Mouse (Mus musculus): ENCODE data around the gene Tmem82.

Gene Tmem82

GRCm38 (mm10) chr4:141595138-141595537, 23.3 kb downstream of the Tmem82 start:
- Histone ChIP-seq H3K27me3 (ENCODE audit: control insufficient read depth, insufficient read depth, low read length, poor library complexity, severe bottlenecking) (peaks cover 4% of the 10 kb centered on the region), H3K36me3 (ENCODE audit: control insufficient read depth, insufficient read depth, low read length, poor library complexity, severe bottlenecking) (no peaks in the 10 kb centered on the region)
- no peak for DNase-seq (ENCODE audit: low read depth, low spot score)

GRCm38 (mm10) chr4:141591547-141591946, 26.9 kb downstream of the Tmem82 start:
- DNase-seq (ENCODE audit: low read depth, low spot score) = peak; percentile 68
- Histone ChIP-seq H3K27me3 (ENCODE audit: control insufficient read depth, insufficient read depth, low read length, poor library complexity, severe bottlenecking) (no peaks in the 10 kb centered on the region; the same call in 1 of the 2 replicates), H3K36me3 (ENCODE audit: control insufficient read depth, insufficient read depth, low read length, poor library complexity, severe bottlenecking) (no peaks in the 10 kb centered on the region)

GRCm38 (mm10) chr4:141583919-141584318, 34.5 kb downstream of the Tmem82 start:
- Histone ChIP-seq H3K36me3 (ENCODE audit: control insufficient read depth, insufficient read depth, low read length, poor library complexity, severe bottlenecking) (no peaks in the 10 kb centered on the region), H3K27me3 (ENCODE audit: control insufficient read depth, insufficient read depth, low read length, poor library complexity, severe bottlenecking) (no peaks in the 10 kb centered on the region)
- peak; percentile 61 for DNase-seq (ENCODE audit: low read depth, low spot score)

GRCm38 (mm10) chr4:141581051-141581450, 37.4 kb downstream of the Tmem82 start:
- no peak for DNase-seq (ENCODE audit: low read depth, low spot score)
- H3K36me3 ChIP-seq (ENCODE audit: control insufficient read depth, insufficient read depth, low read length, poor library complexity, severe bottlenecking) = no peaks in the 10 kb centered on the region
- H3K27me3 ChIP-seq (ENCODE audit: control insufficient read depth, insufficient read depth, low read length, poor library complexity, severe bottlenecking) = no peaks in the 10 kb centered on the region

GRCm38 (mm10) chr4:141578833-141579232, 39.6 kb downstream of the Tmem82 start:
- DNase-seq (ENCODE audit: low read depth, low spot score) = no peak
- Histone ChIP-seq H3K36me3 (ENCODE audit: control insufficient read depth, insufficient read depth, low read length, poor library complexity, severe bottlenecking) (no peaks in the 10 kb centered on the region), H3K27me3 (ENCODE audit: control insufficient read depth, insufficient read depth, low read length, poor library complexity, severe bottlenecking) (no peaks in the 10 kb centered on the region)

GRCm38 (mm10) chr4:141576877-141577276, 41.6 kb downstream of the Tmem82 start:
- Histone ChIP-seq H3K36me3 (ENCODE audit: control insufficient read depth, insufficient read depth, low read length, poor library complexity, severe bottlenecking) (no peaks in the 10 kb centered on the region), H3K27me3 (ENCODE audit: control insufficient read depth, insufficient read depth, low read length, poor library complexity, severe bottlenecking) (no peaks in the 10 kb centered on the region)
- peak; percentile 30 for DNase-seq (ENCODE audit: low read depth, low spot score)

- H3K36me3 ChIP-seq (ENCODE audit: control insufficient read depth, insufficient read depth, low read length, poor library complexity, severe bottlenecking) = no peaks in the 10 kb centered on the region
- no peaks in the 10 kb centered on the region for H3K27me3 ChIP-seq (ENCODE audit: control insufficient read depth, insufficient read depth, low read length, poor library complexity, severe bottlenecking)
- DNase-seq (ENCODE audit: low read depth, low spot score) = no peak
Observed at GRCm38 (mm10) chr4:141576404-141576803, 42.0 kb downstream of the Tmem82 start.

- Histone ChIP-seq H3K36me3 (ENCODE audit: control insufficient read depth, insufficient read depth, low read length, poor library complexity, severe bottlenecking) (no peaks in the 10 kb centered on the region), H3K27me3 (ENCODE audit: control insufficient read depth, insufficient read depth, low read length, poor library complexity, severe bottlenecking) (no peaks in the 10 kb centered on the region)
- peak; percentile 89 for DNase-seq (ENCODE audit: low read depth, low spot score)
Observed at GRCm38 (mm10) chr4:141574789-141575702, 43.4 kb downstream of the Tmem82 start.

GRCm38 (mm10) chr4:141573359-141573966, 45.0 kb downstream of the Tmem82 start:
- DNase-seq (ENCODE audit: low read depth, low spot score) = no peak
- Histone ChIP-seq H3K27me3 (ENCODE audit: control insufficient read depth, insufficient read depth, low read length, poor library complexity, severe bottlenecking) (no peaks in the 10 kb centered on the region), H3K36me3 (ENCODE audit: control insufficient read depth, insufficient read depth, low read length, poor library complexity, severe bottlenecking) (no peaks in the 10 kb centered on the region)

- no peak for DNase-seq (ENCODE audit: low read depth, low spot score)
- no peaks in the 10 kb centered on the region for H3K27me3 ChIP-seq (ENCODE audit: control insufficient read depth, insufficient read depth, low read length, poor library complexity, severe bottlenecking)
- H3K36me3 ChIP-seq (ENCODE audit: control insufficient read depth, insufficient read depth, low read length, poor library complexity, severe bottlenecking) = no peaks in the 10 kb centered on the region
Observed at GRCm38 (mm10) chr4:141572668-141573358, 45.6 kb downstream of the Tmem82 start.

- DNase-seq (ENCODE audit: low read depth, low spot score) = no peak
- Histone ChIP-seq H3K27me3 (ENCODE audit: control insufficient read depth, insufficient read depth, low read length, poor library complexity, severe bottlenecking) (no peaks in the 10 kb centered on the region), H3K36me3 (ENCODE audit: control insufficient read depth, insufficient read depth, low read length, poor library complexity, severe bottlenecking) (no peaks in the 10 kb centered on the region)
Observed at GRCm38 (mm10) chr4:141571934-141572333, 46.5 kb downstream of the Tmem82 start.

- no peak for DNase-seq (ENCODE audit: low read depth, low spot score)
- no peaks in the 10 kb centered on the region for H3K36me3 ChIP-seq (ENCODE audit: control insufficient read depth, insufficient read depth, low read length, poor library complexity, severe bottlenecking)
- no peaks in the 10 kb centered on the region for H3K27me3 ChIP-seq (ENCODE audit: control insufficient read depth, insufficient read depth, low read length, poor library complexity, severe bottlenecking)
Observed at GRCm38 (mm10) chr4:141571337-141571739, 47.1 kb downstream of the Tmem82 start.

GRCm38 (mm10) chr4:141570821-141571220, 47.6 kb downstream of the Tmem82 start:
- no peak for DNase-seq (ENCODE audit: low read depth, low spot score)
- Histone ChIP-seq H3K27me3 (ENCODE audit: control insufficient read depth, insufficient read depth, low read length, poor library complexity, severe bottlenecking) (no peaks in the 10 kb centered on the region), H3K36me3 (ENCODE audit: control insufficient read depth, insufficient read depth, low read length, poor library complexity, severe bottlenecking) (no peaks in the 10 kb centered on the region)

GRCm38 (mm10) chr4:141570004-141570403, 48.4 kb downstream of the Tmem82 start:
- no peaks in the 10 kb centered on the region for H3K27me3 ChIP-seq (ENCODE audit: control insufficient read depth, insufficient read depth, low read length, poor library complexity, severe bottlenecking)
- no peaks in the 10 kb centered on the region for H3K36me3 ChIP-seq (ENCODE audit: control insufficient read depth, insufficient read depth, low read length, poor library complexity, severe bottlenecking)
- no peak for DNase-seq (ENCODE audit: low read depth, low spot score)

GRCm38 (mm10) chr4:141568966-141569365, 49.5 kb downstream of the Tmem82 start:
- H3K27me3 ChIP-seq (ENCODE audit: control insufficient read depth, insufficient read depth, low read length, poor library complexity, severe bottlenecking) = no peaks in the 10 kb centered on the region
- no peak for DNase-seq (ENCODE audit: low read depth, low spot score)
- H3K36me3 ChIP-seq (ENCODE audit: control insufficient read depth, insufficient read depth, low read length, poor library complexity, severe bottlenecking) = no peaks in the 10 kb centered on the region

All from splenic B cell, adult 2 months (primary cell).